Mouse (Mus musculus): Measurements from ENCODE around the gene Inpp4b. TPM values are rescaled to one million over a fixed set of nuclear protein-coding genes. Genes with fewer than 3 reads are reported as not detected.

The Inpp4b gene
- total and polyA plus RNA-seq, 3 experiments = 7.3 to 73.4 (median 68.9) TPM

DNA sequence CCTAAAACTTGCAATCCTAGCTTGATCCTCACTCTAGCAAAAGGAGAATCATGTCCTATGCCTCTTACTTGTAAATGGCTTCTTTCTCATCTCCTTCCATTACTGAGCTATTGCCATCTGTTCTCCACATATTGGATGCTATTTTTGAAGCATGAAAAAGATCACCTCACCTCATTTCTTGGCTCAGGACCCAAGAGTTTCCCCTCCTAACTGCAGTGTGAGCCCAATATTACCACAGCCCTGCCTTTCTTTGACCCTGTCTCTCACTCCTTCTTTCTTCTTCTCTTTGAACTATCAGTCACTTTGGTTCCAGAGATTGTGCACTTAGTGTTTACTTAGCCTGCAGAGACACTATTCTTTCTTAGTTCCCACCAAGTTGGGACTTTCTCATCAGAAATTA is 489.1 kb downstream of the Inpp4b start:
- no peak for DNase-seq

GRCm38 (mm10) chr8:81833852-81834251 is 491.5 kb downstream of the Inpp4b start:
- H3K27me3 ChIP-seq (ENCODE audit: control insufficient read depth, insufficient read depth, low read length) = no peaks in the 10 kb centered on the region
- no peak overlapping the region for H3K4me3 ChIP-seq
- no peak overlapping the region for H3K27ac ChIP-seq
- no peaks in the 10 kb centered on the region for H3K36me3 ChIP-seq (ENCODE audit: control insufficient read depth, insufficient read depth, low read length)
- DNase-seq = no peak
- H3K79me2 ChIP-seq (replicated peaks; ENCODE audit: control insufficient read depth, insufficient read depth, low read length) = no peaks in the 10 kb centered on the region; the same call in 1 of the 2 replicates
- no peaks in the 10 kb centered on the region for H3K4me1 ChIP-seq (ENCODE audit: control insufficient read depth, insufficient read depth, low read length)
- H3K9ac ChIP-seq (ENCODE audit: low read depth, low read length) = no peak overlapping the region
- intact Hi-C loops (cut with DNase I) = no loop called here
- TF ChIP-seq EP300 (IDR thresholded peaks at IDR 0.05; ENCODE audit: insufficient read depth, low read depth, low read length) (no peak), CTCF (IDR thresholded peaks at IDR 0.05) (no peak), POLR2A (IDR thresholded peaks at IDR 0.05; ENCODE audit: insufficient read depth, low read depth, low read length) (no peak)

More for the DNA sequence above, 489.1 kb downstream of the Inpp4b start:
- no peak overlapping the region for H3K27ac ChIP-seq
- no peaks in the 10 kb centered on the region; the same call in 1 of the 2 replicates for H3K79me2 ChIP-seq (replicated peaks; ENCODE audit: control insufficient read depth, insufficient read depth, low read length)
- peaks cover 4% of the 10 kb centered on the region for H3K4me1 ChIP-seq (ENCODE audit: control insufficient read depth, insufficient read depth, low read length)
- no peak overlapping the region for H3K4me3 ChIP-seq
- intact Hi-C loops (cut with DNase I) = no loop called here
- peaks cover 7% of the 10 kb centered on the region; the same call in 1 of the 2 replicates for H3K36me3 ChIP-seq (ENCODE audit: control insufficient read depth, insufficient read depth, low read length)
- no peak for TF ChIP-seq EP300 (IDR thresholded peaks at IDR 0.05; ENCODE audit: insufficient read depth, low read depth, low read length)
- no peak for TF ChIP-seq CTCF (IDR thresholded peaks at IDR 0.05)
- no peak for TF ChIP-seq POLR2A (IDR thresholded peaks at IDR 0.05; ENCODE audit: insufficient read depth, low read depth, low read length)
- H3K27me3 ChIP-seq (ENCODE audit: control insufficient read depth, insufficient read depth, low read length) = no peaks in the 10 kb centered on the region
- H3K9ac ChIP-seq (ENCODE audit: low read depth, low read length) = no peak overlapping the region

DNA sequence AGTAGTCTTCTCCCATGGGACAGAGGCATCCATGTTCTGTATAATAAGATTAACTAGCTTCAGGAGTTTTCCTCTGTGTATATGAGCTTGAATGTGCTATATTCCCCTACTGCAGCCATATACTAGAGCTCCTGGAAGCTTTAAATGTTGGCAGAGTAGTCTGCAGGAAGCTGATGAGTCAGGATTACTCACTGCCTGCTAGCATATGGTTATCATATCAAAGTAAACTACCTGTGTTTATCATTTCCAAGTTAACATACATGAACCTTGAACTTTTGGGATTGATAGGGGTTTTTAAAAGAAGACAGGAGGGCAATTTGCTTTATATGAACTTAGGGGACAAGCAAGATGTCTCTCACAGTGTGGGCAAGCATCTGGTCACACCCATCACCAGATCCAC is 498.2 kb downstream of the Inpp4b start:
- intact Hi-C loops (cut with DNase I) = no loop called here
- TF ChIP-seq CTCF (IDR thresholded peaks at IDR 0.05) = no peak
- TF ChIP-seq POLR2A (IDR thresholded peaks at IDR 0.05; ENCODE audit: insufficient read depth, low read depth, low read length) = no peak
- no peak for TF ChIP-seq EP300 (IDR thresholded peaks at IDR 0.05; ENCODE audit: insufficient read depth, low read depth, low read length)
- Histone ChIP-seq H3K79me2 (replicated peaks; ENCODE audit: control insufficient read depth, insufficient read depth, low read length) (no peaks in the 10 kb centered on the region), H3K9ac (ENCODE audit: low read depth, low read length) (no peak overlapping the region), H3K4me3 (no peak overlapping the region), H3K27ac (no peak overlapping the region), H3K4me1 (ENCODE audit: control insufficient read depth, insufficient read depth, low read length) (no peaks in the 10 kb centered on the region), H3K36me3 (ENCODE audit: control insufficient read depth, insufficient read depth, low read length) (no peaks in the 10 kb centered on the region), H3K27me3 (ENCODE audit: control insufficient read depth, insufficient read depth, low read length) (no peaks in the 10 kb centered on the region)
- no peak for DNase-seq

DNA sequence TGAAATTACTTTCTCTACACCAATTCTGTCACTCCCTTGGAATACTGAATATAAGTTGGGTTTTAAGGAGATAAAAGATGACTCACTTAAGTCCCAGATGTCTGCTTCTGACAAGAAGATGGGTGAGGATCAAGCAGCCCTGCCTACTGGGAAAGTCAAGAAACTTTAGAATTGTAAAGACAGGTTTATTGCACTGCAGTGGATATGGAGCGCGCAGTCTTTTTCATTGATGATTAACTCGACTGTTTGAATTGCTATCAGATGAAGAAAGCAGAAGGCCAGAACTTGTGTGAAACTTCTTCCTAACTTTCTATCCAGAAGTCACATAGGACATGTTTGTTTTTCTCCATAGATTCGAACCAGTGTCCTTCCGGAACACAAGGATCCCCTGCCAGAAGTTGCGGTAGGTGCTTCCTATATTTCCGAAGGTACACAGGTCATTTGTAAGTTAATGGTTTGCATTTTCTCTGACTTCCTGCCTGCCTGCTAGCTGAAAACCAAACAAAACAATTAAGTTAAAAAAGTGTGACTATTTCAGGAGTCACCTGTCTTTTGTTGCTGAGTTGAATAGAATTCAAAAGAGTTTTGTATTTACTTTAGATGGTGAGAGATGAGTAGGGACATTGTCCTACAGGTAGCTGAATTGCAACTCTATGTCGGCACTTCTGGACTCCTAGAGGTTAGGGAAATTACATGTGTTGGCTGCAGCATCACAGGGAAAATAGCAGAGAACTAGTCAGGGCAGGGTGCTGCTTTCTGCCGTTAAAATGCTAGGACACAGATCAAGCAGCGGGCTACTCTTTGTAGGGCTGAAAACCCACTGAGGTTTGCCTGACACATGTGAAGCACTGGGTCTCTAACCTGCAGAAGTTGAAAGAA is 502.0 kb downstream of the Inpp4b start:
- Histone ChIP-seq H3K4me1 (ENCODE audit: control insufficient read depth, insufficient read depth, low read length) (no peaks in the 10 kb centered on the region), H3K4me3 (no peak overlapping the region)
- WGBS = 81% methylated on average over 10 of the region's 10 CpGs

DNA sequence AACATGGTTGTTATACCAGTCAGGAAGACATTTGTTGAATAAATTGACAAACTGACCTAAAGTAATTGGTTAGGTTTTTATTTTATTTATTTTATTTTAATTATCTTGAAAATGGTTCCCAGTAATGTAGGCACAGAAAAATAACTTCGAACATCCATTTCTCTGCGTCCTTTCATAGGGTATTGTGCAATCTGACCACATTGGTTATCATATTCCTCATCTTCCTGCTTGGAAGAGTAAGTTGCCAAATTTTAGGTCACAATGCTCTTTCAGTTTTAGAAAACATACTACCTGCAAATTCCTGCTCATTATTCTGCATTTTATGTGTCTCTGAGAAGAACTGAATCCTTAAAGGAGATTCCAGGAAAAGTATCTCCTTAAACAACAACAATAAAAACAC is 505.6 kb downstream of the Inpp4b start:
- Histone ChIP-seq H3K36me3 (ENCODE audit: control insufficient read depth, insufficient read depth, low read length) (no peaks in the 10 kb centered on the region), H3K4me1 (ENCODE audit: control insufficient read depth, insufficient read depth, low read length) (no peaks in the 10 kb centered on the region), H3K79me2 (replicated peaks; ENCODE audit: control insufficient read depth, insufficient read depth, low read length) (no peaks in the 10 kb centered on the region), H3K4me3 (no peak overlapping the region), H3K9ac (ENCODE audit: low read depth, low read length) (no peak overlapping the region), H3K27me3 (ENCODE audit: control insufficient read depth, insufficient read depth, low read length) (no peaks in the 10 kb centered on the region), H3K27ac (no peak overlapping the region)
- intact Hi-C loops (cut with DNase I) = no loop called here
- no peak for DNase-seq
- WGBS = 93% methylated on average over 2 of the region's 2 CpGs
- TF ChIP-seq CTCF (IDR thresholded peaks at IDR 0.05) (no peak), EP300 (IDR thresholded peaks at IDR 0.05; ENCODE audit: insufficient read depth, low read depth, low read length) (no peak), POLR2A (IDR thresholded peaks at IDR 0.05; ENCODE audit: insufficient read depth, low read depth, low read length) (no peak)

More for the DNA sequence above, 502.0 kb downstream of the Inpp4b start:
- intact Hi-C loops (cut with DNase I) = no loop called here
- Histone ChIP-seq H3K9ac (ENCODE audit: low read depth, low read length) (no peak overlapping the region), H3K79me2 (replicated peaks; ENCODE audit: control insufficient read depth, insufficient read depth, low read length) (no peaks in the 10 kb centered on the region), H3K27ac (no peak overlapping the region), H3K27me3 (ENCODE audit: control insufficient read depth, insufficient read depth, low read length) (no peaks in the 10 kb centered on the region), H3K36me3 (ENCODE audit: control insufficient read depth, insufficient read depth, low read length) (no peaks in the 10 kb centered on the region)
- DNase-seq = no peak
- TF ChIP-seq EP300 (IDR thresholded peaks at IDR 0.05; ENCODE audit: insufficient read depth, low read depth, low read length) (no peak), POLR2A (IDR thresholded peaks at IDR 0.05; ENCODE audit: insufficient read depth, low read depth, low read length) (no peak), CTCF (IDR thresholded peaks at IDR 0.05) (no peak)

DNA sequence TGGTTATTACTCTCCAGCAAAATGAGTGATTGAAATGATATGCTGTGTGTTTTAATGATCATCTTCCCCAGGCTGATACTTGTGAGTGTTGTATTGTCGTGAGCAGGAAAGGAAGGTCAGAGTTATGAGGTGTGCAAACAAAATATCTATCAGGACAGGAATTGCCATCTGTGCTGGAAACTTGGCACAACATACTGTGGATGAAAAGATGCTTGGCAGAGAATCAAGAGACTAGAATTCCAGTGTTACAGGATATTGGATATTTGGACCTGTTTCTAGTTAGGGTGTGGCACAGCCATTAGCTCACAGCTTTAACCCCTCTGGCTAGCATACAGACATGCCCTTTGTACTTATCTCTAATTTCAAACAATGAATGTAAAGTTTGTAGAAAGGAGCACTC is 507.6 kb downstream of the Inpp4b start:
- H3K36me3 ChIP-seq (ENCODE audit: control insufficient read depth, insufficient read depth, low read length) = no peaks in the 10 kb centered on the region; the same call in 1 of the 2 replicates
- H3K79me2 ChIP-seq (replicated peaks; ENCODE audit: control insufficient read depth, insufficient read depth, low read length) = no peaks in the 10 kb centered on the region
- no peaks in the 10 kb centered on the region for H3K27me3 ChIP-seq (ENCODE audit: control insufficient read depth, insufficient read depth, low read length)
- 38% methylated on average over 1 of the region's 1 CpGs for WGBS
- intact Hi-C loops (cut with DNase I) = no loop called here
- H3K4me1 ChIP-seq (ENCODE audit: control insufficient read depth, insufficient read depth, low read length) = no peaks in the 10 kb centered on the region
- no peak overlapping the region for H3K4me3 ChIP-seq
- no peak overlapping the region for H3K9ac ChIP-seq (ENCODE audit: low read depth, low read length)
- TF ChIP-seq EP300 (IDR thresholded peaks at IDR 0.05; ENCODE audit: insufficient read depth, low read depth, low read length) = no peak
- TF ChIP-seq CTCF (IDR thresholded peaks at IDR 0.05) = no peak
- TF ChIP-seq POLR2A (IDR thresholded peaks at IDR 0.05; ENCODE audit: insufficient read depth, low read depth, low read length) = no peak
- DNase-seq = no peak
- H3K27ac ChIP-seq = no peak overlapping the region
